Mouse (Mus musculus) forebrain, embryonic 12.5 days (tissue): ENCODE results near the gene Oxa1l. TPM values are rescaled to one million over a fixed set of nuclear protein-coding genes. Genes with fewer than 3 reads are reported as not detected.
"Not testable (repeated sequence)": the region's sequence is repeated elsewhere in the genome, so short reads cannot be mapped to it uniquely, and the experiment has no call there.

ENCODE experiments used
- ATAC-seq: fragments of 200-750 bp; cut with Nextera tagmentation; 2 replicates; pipeline ENCODE4 v1.8.0; 2017; ENCODE audit warnings: moderate TSS enrichment; ENCODE audit not compliant: low FRiP score
- H3K27ac ChIP-seq: fragments of 300-500 bp; sonication (generic); 2 replicates; pipeline ENCODE4 v1.5.1; 2016; ENCODE audit warnings: mild to moderate bottlenecking
- H3K27me3 ChIP-seq: fragments of 300-500 bp; sonication (generic); 2 replicates; pipeline ENCODE4 v1.6.1; 2016; ENCODE audit warnings: mild to moderate bottlenecking
- H3K36me3 ChIP-seq: fragments of 300-500 bp; sonication (generic); replicated peaks from 2 replicates; pipeline ENCODE4 v1.6.1; 2016; ENCODE audit warnings: mild to moderate bottlenecking
- H3K4me1 ChIP-seq: fragments of 300-500 bp; sonication (generic); 2 replicates; pipeline ENCODE4 v1.6.1; 2016
- H3K4me2 ChIP-seq: fragments of 300-500 bp; sonication (generic); 2 replicates; pipeline ENCODE4 v1.6.1; 2016; ENCODE audit warnings: mild to moderate bottlenecking, moderate library complexity
- H3K4me3 ChIP-seq: fragments of 300-500 bp; sonication (generic); replicated peaks from 2 replicates; pipeline ENCODE4 v1.5.1; 2016; ENCODE audit warnings: mild to moderate bottlenecking
- H3K9ac ChIP-seq: fragments of 300-500 bp; sonication (generic); 2 replicates; pipeline ENCODE4 v1.6.1; 2016; ENCODE audit warnings: mild to moderate bottlenecking
- H3K9me3 ChIP-seq: fragments of 300-500 bp; sonication (generic); 2 replicates; pipeline ENCODE4 v1.6.1; 2016
- WGBS: fragments of 180-500 bp; shearing (Covaris S2); methylation state at CpG from one replicate; pipeline ENCODE4 v1.1.7; 2016; 5-methylcytosine and 5-hydroxymethylcytosine counted together
- polyA plus RNA-seq: library from polyadenylated mRNA; unstranded; fragments of >200 nt; fragmentation: Nextera tagmentation; extraction: Ambion mirVana; gene quantifications from 2 replicates; pipeline ENCODE4 v1.2.1, GENCODE M21; 2016

The Oxa1l gene
- polyA plus RNA-seq, 1 experiment from 2014 or later, result 42.6 TPM

GRCm38 (mm10) chr14:54350773-54351541, 9.7 kb upstream of the Oxa1l start:
- not testable (repeated sequence) for H3K9me3 ChIP-seq, H3K27me3 ChIP-seq, H3K4me2 ChIP-seq, H3K4me3 ChIP-seq, H3K4me1 ChIP-seq, ATAC-seq, H3K27ac ChIP-seq, H3K9ac ChIP-seq, H3K36me3 ChIP-seq
- WGBS, result 94% methylated on average over 16 of the region's 16 CpGs

- Histone ChIP-seq H3K4me1 (no peaks in the 10 kb centered on the region), H3K9me3 (0 out of 2 replicates have a peak, but pooled peaks cover 5% of the 10 kb centered on the region), H3K27me3 (no peaks in the 10 kb centered on the region), H3K9ac (no peak overlapping the region), H3K4me2 (no peak overlapping the region), H3K36me3 (no peaks in the 10 kb centered on the region), H3K27ac (no peak overlapping the region), H3K4me3 (no peak overlapping the region)
- no peak for ATAC-seq
- WGBS, result 89% methylated on average over 8 of the region's 8 CpGs
These were observed 8.3 kb upstream of the Oxa1l start for GRCm38 (mm10) chr14:54352314-54352713.

GRCm38 (mm10) chr14:54354406-54354805, 6.2 kb upstream of the Oxa1l start:
- Histone ChIP-seq H3K4me2 (no peak overlapping the region), H3K27me3 (no peaks in the 10 kb centered on the region), H3K4me3 (no peak overlapping the region), H3K9me3 (0 out of 2 replicates have a peak, but pooled peaks cover 5% of the 10 kb centered on the region), H3K36me3 (no peaks in the 10 kb centered on the region), H3K4me1 (no peaks in the 10 kb centered on the region), H3K27ac (no peak overlapping the region), H3K9ac (no peak overlapping the region)
- ATAC-seq, result no peak
- WGBS, result 41% methylated on average over 1 of the region's 1 CpGs

GRCm38 (mm10) chr14:54363156-54363555, 2.5 kb downstream of the Oxa1l start:
- ATAC-seq, result no peak
- no peaks in the 10 kb centered on the region for H3K9me3 ChIP-seq
- H3K9ac ChIP-seq, result no peak overlapping the region
- peaks cover 48% of the 10 kb centered on the region for H3K36me3 ChIP-seq
- H3K27me3 ChIP-seq, result no peaks in the 10 kb centered on the region
- no peak overlapping the region for H3K4me3 ChIP-seq
- H3K27ac ChIP-seq, result no peak overlapping the region
- peaks cover 15% of the 10 kb centered on the region for H3K4me1 ChIP-seq
- 93% methylated on average over 8 of the region's 8 CpGs for WGBS
- H3K4me2 ChIP-seq, result no peak overlapping the region

GRCm38 (mm10) chr14:54365026-54365645, 4.5 kb downstream of the Oxa1l start:
- Histone ChIP-seq H3K36me3 (peaks cover 68% of the 10 kb centered on the region), H3K4me3 (no peak overlapping the region), H3K27me3 (no peaks in the 10 kb centered on the region), H3K27ac (no peak overlapping the region), H3K4me2 (no peak overlapping the region), H3K9me3 (no peaks in the 10 kb centered on the region), H3K4me1 (peaks cover 15% of the 10 kb centered on the region), H3K9ac (no peak overlapping the region)
- ATAC-seq, result no peak
- WGBS, result 91% methylated on average over 5 of the region's 5 CpGs

GRCm38 (mm10) chr14:54366581-54366980, 5.9 kb downstream of the Oxa1l start:
- no peak for ATAC-seq
- Histone ChIP-seq H3K27me3 (no peaks in the 10 kb centered on the region), H3K9ac (no peak overlapping the region), H3K4me2 (no peak overlapping the region), H3K4me1 (peaks cover 12% of the 10 kb centered on the region), H3K9me3 (peaks cover 3% of the 10 kb centered on the region; the same call in 1 of the 2 replicates), H3K27ac (no peak overlapping the region), H3K4me3 (no peak overlapping the region), H3K36me3 (peaks cover 79% of the 10 kb centered on the region)
- WGBS, result 97% methylated on average over 10 of the region's 10 CpGs

- no peak overlapping the region for H3K4me3 ChIP-seq
- H3K36me3 ChIP-seq, result peaks cover 81% of the 10 kb centered on the region
- H3K4me2 ChIP-seq, result no peak overlapping the region
- H3K9ac ChIP-seq, result no peak overlapping the region
- ATAC-seq, result no peak
- H3K27ac ChIP-seq, result no peak overlapping the region
- no peaks in the 10 kb centered on the region for H3K27me3 ChIP-seq
- peaks cover 3% of the 10 kb centered on the region; the same call in 1 of the 2 replicates for H3K9me3 ChIP-seq
- H3K4me1 ChIP-seq, result peaks cover 3% of the 10 kb centered on the region; the same call in 1 of the 2 replicates
- WGBS, result 93% methylated on average over 18 of the region's 18 CpGs
These were observed 6.9 kb downstream of the Oxa1l start for GRCm38 (mm10) chr14:54367429-54368060.

GRCm38 (mm10) chr14:54369372-54369771, 8.7 kb downstream of the Oxa1l start:
- Histone ChIP-seq H3K4me2 (no peak overlapping the region), H3K4me1 (no peaks in the 10 kb centered on the region), H3K36me3 (peaks cover 64% of the 10 kb centered on the region), H3K27ac (no peak overlapping the region), H3K9me3 (peaks cover 3% of the 10 kb centered on the region; the same call in 1 of the 2 replicates), H3K9ac (no peak overlapping the region), H3K4me3 (no peak overlapping the region), H3K27me3 (no peaks in the 10 kb centered on the region)
- no peak for ATAC-seq
- WGBS, result 93% methylated on average over 3 of the region's 3 CpGs

- Histone ChIP-seq H3K9me3 (peaks cover 3% of the 10 kb centered on the region; the same call in 1 of the 2 replicates), H3K27me3 (no peaks in the 10 kb centered on the region), H3K27ac (no peak overlapping the region), H3K9ac (no peak overlapping the region), H3K4me3 (no peak overlapping the region), H3K4me2 (no peak overlapping the region), H3K4me1 (no peaks in the 10 kb centered on the region), H3K36me3 (peaks cover 55% of the 10 kb centered on the region)
- no peak for ATAC-seq
- whole genome bisulfite sequencing, result 91% methylated on average over 6 of the region's 6 CpGs
These were observed 10.0 kb downstream of the Oxa1l start for GRCm38 (mm10) chr14:54370595-54370994.

GRCm38 (mm10) chr14:54371460-54371859, 10.8 kb downstream of the Oxa1l start:
- no peak overlapping the region for H3K27ac ChIP-seq
- H3K9ac ChIP-seq, result no peak overlapping the region
- no peaks in the 10 kb centered on the region for H3K4me1 ChIP-seq
- H3K9me3 ChIP-seq, result peaks cover 3% of the 10 kb centered on the region; the same call in 1 of the 2 replicates
- no peak overlapping the region for H3K4me2 ChIP-seq
- H3K4me3 ChIP-seq, result no peak overlapping the region
- peaks cover 49% of the 10 kb centered on the region for H3K36me3 ChIP-seq
- H3K27me3 ChIP-seq, result no peaks in the 10 kb centered on the region
- 96% methylated on average over 10 of the region's 10 CpGs for WGBS
- peak; percentile 51; the same call in 1 of the 2 replicates for ATAC-seq

GRCm38 (mm10) chr14:54372923-54373322, 12.3 kb downstream of the Oxa1l start:
- Histone ChIP-seq H3K4me1 (no peaks in the 10 kb centered on the region), H3K4me3 (no peak overlapping the region), H3K4me2 (no peak overlapping the region), H3K36me3 (peaks cover 35% of the 10 kb centered on the region), H3K27ac (no peak overlapping the region), H3K9me3 (peaks cover 3% of the 10 kb centered on the region; the same call in 1 of the 2 replicates), H3K27me3 (no peaks in the 10 kb centered on the region), H3K9ac (no peak overlapping the region)
- ATAC-seq, result no peak
- 96% methylated on average over 9 of the region's 9 CpGs for WGBS

- Histone ChIP-seq H3K27ac (no peak overlapping the region), H3K4me1 (no peaks in the 10 kb centered on the region), H3K36me3 (peaks cover 6% of the 10 kb centered on the region), H3K9me3 (peaks cover 3% of the 10 kb centered on the region; the same call in 1 of the 2 replicates), H3K9ac (no peak overlapping the region), H3K4me2 (no peak overlapping the region), H3K4me3 (no peak overlapping the region), H3K27me3 (no peaks in the 10 kb centered on the region)
- WGBS, result 82% methylated on average over 3 of the region's 3 CpGs
- no peak for ATAC-seq
These were observed 15.3 kb downstream of the Oxa1l start for GRCm38 (mm10) chr14:54375916-54376315.
